Mouse (Mus musculus) retina, adult 2 months (tissue): ENCODE measurements around the gene F12.
"Not testable (repeated sequence)": the region's sequence is repeated elsewhere in the genome, so short reads cannot be mapped to it uniquely, and the experiment has no call there.

ENCODE experiments used
- DNase-seq: peaks from one replicate; pipeline ENCODE4 v3.0.0-alpha.2; 2012; ENCODE audit warnings: low read depth, low spot score

F12 gene

GRCm38 (mm10) chr13:55449679-55450441 lies 23.3 kb upstream of the F12 start:
- DNase-seq: no peak

GRCm38 (mm10) chr13:55449205-55449604 lies 22.6 kb upstream of the F12 start:
- DNase-seq: no peak

- DNase-seq: no peak
Observed at GRCm38 (mm10) chr13:55448131-55448530, 21.5 kb upstream of the F12 start.

- DNase-seq: no peak
Observed at GRCm38 (mm10) chr13:55447543-55447943, 20.9 kb upstream of the F12 start.

- no peak for DNase-seq
Observed at GRCm38 (mm10) chr13:55446483-55447105, 20.0 kb upstream of the F12 start.

GRCm38 (mm10) chr13:55445361-55446091 lies 18.9 kb upstream of the F12 start:
- DNase-seq: no peak

- peak; percentile 94 for DNase-seq
Observed at GRCm38 (mm10) chr13:55444937-55445315, 18.3 kb upstream of the F12 start, which contains the start of gene Grk6. Gene Grk6 (plus strand): TSS chr13:55445072.

GRCm38 (mm10) chr13:55444286-55444936 lies 17.8 kb upstream of the F12 start:
- no peak for DNase-seq

- no peak for DNase-seq
Observed at GRCm38 (mm10) chr13:55443799-55444285, 17.2 kb upstream of the F12 start.

- DNase-seq: not testable (repeated sequence)
Observed at GRCm38 (mm10) chr13:55437111-55437629, 10.6 kb upstream of the F12 start.

- no peak for DNase-seq
Observed at GRCm38 (mm10) chr13:55431889-55432685, 5.5 kb upstream of the F12 start.

GRCm38 (mm10) chr13:55430566-55430965 lies 4.0 kb upstream of the F12 start:
- DNase-seq: no peak

- no peak for DNase-seq
Observed at GRCm38 (mm10) chr13:55429226-55429888, 2.8 kb upstream of the F12 start.

- no peak for DNase-seq
Observed at GRCm38 (mm10) chr13:55420933-55421800, 5.4 kb downstream of the F12 start.

- DNase-seq: no peak
Observed at GRCm38 (mm10) chr13:55420018-55420932, 6.3 kb downstream of the F12 start.

GRCm38 (mm10) chr13:55419142-55419541 lies 7.5 kb downstream of the F12 start:
- DNase-seq: no peak

- peak; percentile 41 for DNase-seq
Observed at GRCm38 (mm10) chr13:55418004-55418403, 8.6 kb downstream of the F12 start.

- DNase-seq: no peak
Observed at GRCm38 (mm10) chr13:55414743-55415380, 11.7 kb downstream of the F12 start, which contains the start of gene Pfn3. Gene Pfn3 (minus strand): TSS chr13:55415232.
